Comparison of ENCODE assay signal across 8 mouse cellular contexts in genomic region chr19:41384922-41385508, GRCm38 (mm10). TPM values are rescaled to one million over a fixed set of nuclear protein-coding genes. Genes with fewer than 3 reads are reported as not detected.
DNase-seq lines count a peak whose midpoint lies in the region; ATAC-seq lines count a peak whose summit lies in the region.

Gene Pik3ap1, minus strand, starts transcription at chr19:41385102.

- H3K4me3 ChIP-seq in heart, embryonic 13.5 days, result peak within 1 kb of the TSS; percentile 63

- peak within 1 kb of the TSS; percentile 77 for H3K9ac ChIP-seq in heart, embryonic 13.5 days

- peak within 1 kb of the TSS; percentile 100 for H3K4me2 ChIP-seq in heart, embryonic 13.5 days

- H3K27ac ChIP-seq in heart, embryonic 13.5 days (replicated peaks), result no peak within 1 kb of the TSS

- no peaks in the 10 kb centered on the region for H3K9me3 ChIP-seq in heart, embryonic 13.5 days

- peak; percentile 74 to 76 for DNase-seq in spleen, adult 18-20 months
- DNase-seq in spleen, adult 12 weeks (ENCODE audit: low spot score), result no peak
- peak; percentile 65 for DNase-seq in embryo, embryonic 11 days
- DNase-seq in kidney, postnatal 10 days, result peak; percentile 54
- DNase-seq in lung, postnatal 36 days, result peak; percentile 61
- peak; percentile 31 for DNase-seq in skeletal muscle tissue, adult 2 months (ENCODE audit: low read depth, low spot score)
- DNase-seq in left cerebral cortex, adult 18-20 months (ENCODE audit: low spot score in 2 of 2), result no peak

- peaks cover 24% of the 10 kb centered on the region for H3K4me1 ChIP-seq in heart, embryonic 13.5 days

- H3K36me3 ChIP-seq in heart, embryonic 13.5 days, result no peaks in the 10 kb centered on the region

- under 1% methylated on average over 41 of the region's 41 CpGs for WGBS in heart, embryonic 13.5 days

- H3K27me3 ChIP-seq in heart, embryonic 13.5 days (replicated peaks), result peaks cover 26% of the 10 kb centered on the region

- ATAC-seq in heart, embryonic 13.5 days (ENCODE audit: extremely low read depth, insufficient number of reproducible peaks, low FRiP score, low TSS enrichment), result 0 out of 2 replicates have a peak, but pooled peaks have one; percentile 16

RNA-seq across cellular contexts. Expression of gene Pik3ap1, which starts in this region (rescaled TPM):
- 1.4 and 2.0 TPM in 2 replicates for polyA plus RNA-seq in heart, embryonic 13.5 days (2015; fragmentation: Nextera tagmentation; extraction: Ambion mirVana)
- total RNA-seq in left cerebral cortex, adult 18-20 months (2021), result 1 to 10 TPM; 2.4 to 2.6 TPM

Comparison
In these comparisons a context has a peak if more than half of its experiments do, and no peak if none do; other contexts are left out.
1. DNase-seq: peak in spleen, adult 18-20 months (2 of 2), embryo, embryonic 11 days (single experiment), kidney, postnatal 10 days (single experiment), lung, postnatal 36 days (single experiment) and skeletal muscle tissue, adult 2 months (single experiment); none in spleen, adult 12 weeks (single experiment) and left cerebral cortex, adult 18-20 months (0 of 2).